Mouse (Mus musculus) monocyte, adult 5-6 weeks (primary cell): ENCODE data around the gene Matk. TPM values are rescaled to one million over a fixed set of nuclear protein-coding genes. Genes with fewer than 3 reads are reported as not detected.

Source experiments
- ATAC-seq: fragments of 153-309, 156-312 bp; replicated peaks from 2 replicates; pipeline ENCODE4 v1.8.0; 2017; ENCODE audit warnings: mild to moderate bottlenecking; ENCODE audit not compliant: low TSS enrichment, insufficient number of reproducible peaks, severe bottlenecking, poor library complexity, low FRiP score
- total RNA-seq: library from RNA; stranded (forward); fragments of 200-1000, 200-491, 200-594 nt; gene quantifications from 3 replicates; pipeline ENCODE4 v1.2.3, GENCODE M21; 2017

Gene Matk
- total RNA-seq, 1 experiment from 2014 or later: 29.6 TPM

GRCm38 (mm10) chr10:81236471-81237268 is 16.1 kb upstream of the Matk start:
- ATAC-seq: no peak

- ATAC-seq: no peak
These were observed 14.1 kb upstream of the Matk start for GRCm38 (mm10) chr10:81238618-81239017.

GRCm38 (mm10) chr10:81240876-81241275 is 11.9 kb upstream of the Matk start:
- no peak for ATAC-seq

- ATAC-seq: no peak
These were observed 10.7 kb upstream of the Matk start for GRCm38 (mm10) chr10:81242021-81242420.

GRCm38 (mm10) chr10:81244146-81244545 is 8.6 kb upstream of the Matk start:
- ATAC-seq: no peak

GRCm38 (mm10) chr10:81244595-81244994 is 8.1 kb upstream of the Matk start:
- ATAC-seq: peak; percentile 84

- no peak for ATAC-seq
These were observed 7.6 kb upstream of the Matk start for GRCm38 (mm10) chr10:81245166-81245565.

- ATAC-seq: no peak
These were observed 4.9 kb upstream of the Matk start for GRCm38 (mm10) chr10:81247804-81248203.

- no peak for ATAC-seq
These were observed 3.3 kb upstream of the Matk start for GRCm38 (mm10) chr10:81249442-81249841.

- ATAC-seq: no peak
These were observed 2.2 kb downstream of the Matk start for GRCm38 (mm10) chr10:81254886-81255285.

- ATAC-seq: peak; percentile 29; the same call in 1 of the 2 replicates
These were observed 4.7 kb downstream of the Matk start for GRCm38 (mm10) chr10:81257158-81258039.

- no peak for ATAC-seq
These were observed 6.6 kb downstream of the Matk start for GRCm38 (mm10) chr10:81259225-81259884.

- no peak for ATAC-seq
These were observed 8.3 kb downstream of the Matk start for GRCm38 (mm10) chr10:81261025-81261424.

- ATAC-seq: no peak
These were observed 12.8 kb downstream of the Matk start for GRCm38 (mm10) chr10:81265540-81265939.

- peak; percentile 64 for ATAC-seq
These were observed 13.7 kb downstream of the Matk start, which contains the start of the genes Mrpl54 and Apba3 for GRCm38 (mm10) chr10:81266211-81267105. Mrpl54 (minus strand) TSS chr10:81266934. Apba3 (plus strand) TSS chr10:81266960.

- ATAC-seq: peak; percentile 69
These were observed 15.3 kb downstream of the Matk start for GRCm38 (mm10) chr10:81268056-81268455.

GRCm38 (mm10) chr10:81268643-81269412 is 16.1 kb downstream of the Matk start:
- ATAC-seq: no peak
